Mouse (Mus musculus): ENCODE measurements around the gene Nptn.

DNA sequence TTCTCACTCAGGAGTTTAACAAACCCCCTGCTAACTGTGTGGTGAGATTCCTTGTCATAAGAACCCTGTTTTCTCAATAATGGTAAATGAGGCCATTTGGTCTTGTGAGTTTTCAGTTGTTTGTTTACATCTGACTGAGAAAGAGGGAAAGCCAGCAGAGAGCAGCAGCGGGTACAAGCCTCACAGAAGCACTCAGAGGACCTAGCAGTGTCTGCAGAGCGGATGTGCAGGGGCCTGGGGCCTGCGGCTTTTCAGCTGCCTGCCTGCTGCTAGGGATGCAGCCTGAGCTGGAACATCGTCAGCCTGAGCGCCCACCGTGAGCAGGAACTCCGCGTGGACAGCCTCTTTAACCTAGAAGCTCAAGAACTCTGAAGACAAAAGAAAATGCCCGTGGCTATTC lies 84.2 kb downstream of the Nptn start:
- peak; percentile 52 for TF ChIP-seq CTCF (IDR thresholded peaks at IDR 0.05; ENCODE audit: low read depth)
- no peak for TF ChIP-seq EP300 (optimal IDR thresholded peaks at IDR 0.05)

All from stomach, postnatal 0 days (tissue).